Mouse (Mus musculus): Measurements from ENCODE around the gene Chchd4. TPM values are rescaled to one million over a fixed set of nuclear protein-coding genes. Genes with fewer than 3 reads are reported as not detected.
A peak's percentile ranks its signal among the peaks of the same experiment; 100 is the strongest.

The Chchd4 gene
- total RNA-seq, 2 experiments from 2014 or later = 19.0 to 19.5 TPM

GRCm38 (mm10) chr6:91414890-91415289, 58.5 kb downstream of the Chchd4 start:
- peak in 1 of 2 experiments; percentile 67 for DNase-seq (ENCODE audit: low spot score in 2 of 2)
- intact Hi-C loops (cut with DNase I) = loop anchor here (5.0 kb wide), 1 partner anchor 248 kb away; no protein-coding TSS in a partner anchor

Other genes starting within 250 kb of the Chchd4 start
- 10 to 100 TPM; 11.5 to 18.4 TPM for gene Wnt7a, start 62.2 kb downstream of the Chchd4 start, total RNA-seq (2021)
- 10 to 100 TPM; 23.0 to 26.7 TPM for gene Tmem43, start 157 bp upstream of the Chchd4 start, total RNA-seq (2021)
- 10 to 100 TPM; 10.6 TPM for gene Xpc, start 42.3 kb upstream of the Chchd4 start, total RNA-seq (2021)
- gene Lsm3, start 42.4 kb upstream of the Chchd4 start, total RNA-seq (2021) = 10 to 100 TPM; 37.6 to 40.8 TPM
- gene Slc6a6, start 210.5 kb upstream of the Chchd4 start, total RNA-seq (2021) = 100 to 1,000 TPM; 159 to 165 TPM

Measured in left cerebral cortex, postnatal 14 days (tissue).